Mouse (Mus musculus): ENCODE measurements around the gene Nfya. TPM values are rescaled to one million over a fixed set of nuclear protein-coding genes. Genes with fewer than 3 reads are reported as not detected.

Gene Nfya
- total RNA-seq (2021), result 1 to 10 TPM; 5.4 to 7.3 TPM
- long read RNA-seq, experiment 1, partial matches to known transcripts, result 0 of 1 reads
- long read RNA-seq, experiment 1, other reads (novel, unspliced or antisense), result 1 of 1 reads
- long read RNA-seq, experiment 2, partial matches to known transcripts, result 0 of 2 reads
- long read RNA-seq, experiment 2, other reads (novel, unspliced or antisense), result 0 of 2 reads

GRCm38 (mm10) chr17:48409380-48410298 lies at the start of gene Nfya, which contains the start of gene Oard1:
TSS of gene Nfya (minus strand) at chr17:48409906.
TSS of gene Oard1 (plus strand) at chr17:48410014.
- peak; percentile 100 for DNase-seq (ENCODE audit: low spot score)

DNA sequence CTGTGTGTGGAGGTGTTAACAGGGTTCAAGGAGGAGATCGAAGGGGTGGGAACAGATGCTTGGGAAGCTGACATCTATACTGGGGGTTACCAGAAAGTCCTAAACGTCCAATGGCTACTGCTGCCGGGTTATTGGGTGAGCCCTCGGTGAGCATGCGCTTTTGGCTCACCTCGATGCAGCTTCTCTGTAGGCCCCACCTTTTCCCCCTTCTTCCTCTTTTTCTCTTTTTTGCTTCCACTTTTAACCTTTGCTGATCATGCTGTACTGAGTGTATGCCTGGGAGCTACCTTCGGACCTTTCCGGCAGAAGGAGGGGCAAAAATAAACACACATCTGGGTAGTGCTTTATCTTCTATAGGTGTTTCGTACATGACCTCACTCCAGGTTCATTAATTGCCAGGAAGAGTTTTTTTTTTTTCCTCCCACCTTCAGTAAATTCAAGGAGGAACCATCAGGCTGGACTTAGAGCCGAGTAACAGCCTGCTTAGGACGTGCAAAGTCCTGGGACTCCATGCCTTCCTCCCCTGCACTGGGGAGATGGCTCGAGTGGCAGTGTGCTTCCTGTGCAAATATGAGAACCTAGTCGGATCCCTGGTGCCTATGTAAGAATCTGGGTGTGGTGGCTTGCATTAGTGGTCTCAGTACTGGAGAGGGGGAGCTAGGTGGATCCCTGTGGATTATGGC lies 48.4 kb upstream of the Nfya start:
- DNase-seq (ENCODE audit: low spot score), result no peak

DNA sequence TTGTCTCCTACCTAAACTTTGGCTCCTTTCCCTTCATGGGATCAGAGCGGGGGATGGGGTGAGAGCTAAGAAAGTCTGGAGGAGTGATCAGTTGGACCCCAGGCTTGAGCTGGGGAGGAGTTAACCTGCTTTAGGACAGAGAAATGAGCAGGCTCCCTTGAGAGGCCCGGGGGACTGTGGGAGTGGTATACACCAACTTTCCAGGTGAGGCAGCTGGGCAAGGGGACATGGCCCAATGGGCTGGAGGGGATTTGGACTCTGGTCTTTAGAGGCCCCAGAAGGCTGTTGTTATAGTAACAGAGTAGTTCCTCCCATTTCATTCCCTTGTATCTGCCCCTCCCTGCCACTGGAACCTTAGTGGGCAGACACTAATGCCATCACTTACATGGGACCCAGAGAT lies 46.2 kb upstream of the Nfya start:
- no peak for DNase-seq (ENCODE audit: low spot score)

GRCm38 (mm10) chr17:48454688-48455087 lies 45.0 kb upstream of the Nfya start, which contains the start of gene Unc5cl:
TSS of gene Unc5cl (plus strand) at chr17:48454901.
- no peak for DNase-seq (ENCODE audit: low spot score)

- no peak for DNase-seq (ENCODE audit: low spot score)
Measured at GRCm38 (mm10) chr17:48454190-48454589, 44.5 kb upstream of the Nfya start.

- DNase-seq (ENCODE audit: low spot score), result no peak
Measured at GRCm38 (mm10) chr17:48453489-48453888, 43.8 kb upstream of the Nfya start.

DNA sequence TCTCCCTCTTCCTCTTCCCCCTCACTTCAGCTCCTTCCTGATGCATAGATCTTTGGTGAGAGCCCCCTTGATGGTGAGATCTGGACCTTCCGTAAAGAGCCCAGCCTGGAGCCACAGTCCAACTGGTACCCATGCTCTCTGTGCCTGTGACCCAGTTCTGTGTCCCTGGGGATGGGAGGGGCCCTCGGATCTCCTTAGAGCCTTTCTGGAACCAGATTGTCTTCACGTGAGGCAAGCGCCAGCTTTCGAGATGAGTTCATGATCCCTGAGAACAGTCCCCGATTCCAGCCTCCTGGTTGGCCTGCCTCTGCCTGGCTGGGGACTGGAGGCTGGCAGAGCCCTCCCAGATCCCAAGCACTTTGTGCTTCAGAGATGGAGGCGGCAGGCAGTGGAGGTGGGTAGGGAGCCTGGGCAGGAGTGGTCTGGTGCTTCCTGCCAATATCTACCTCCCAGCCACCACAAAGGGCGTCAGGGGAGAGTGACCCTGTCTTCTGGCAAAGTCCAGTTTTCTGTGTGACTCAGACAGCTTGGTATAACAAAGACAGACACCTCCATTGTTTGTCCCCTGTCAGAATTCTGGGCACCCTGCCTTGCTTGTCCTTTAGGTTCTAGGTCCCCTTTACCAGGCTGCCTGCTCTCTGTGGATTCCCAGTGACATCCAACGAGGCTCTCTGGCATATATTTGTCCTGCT lies 42.2 kb upstream of the Nfya start:
- DNase-seq (ENCODE audit: low spot score), result no peak

DNA sequence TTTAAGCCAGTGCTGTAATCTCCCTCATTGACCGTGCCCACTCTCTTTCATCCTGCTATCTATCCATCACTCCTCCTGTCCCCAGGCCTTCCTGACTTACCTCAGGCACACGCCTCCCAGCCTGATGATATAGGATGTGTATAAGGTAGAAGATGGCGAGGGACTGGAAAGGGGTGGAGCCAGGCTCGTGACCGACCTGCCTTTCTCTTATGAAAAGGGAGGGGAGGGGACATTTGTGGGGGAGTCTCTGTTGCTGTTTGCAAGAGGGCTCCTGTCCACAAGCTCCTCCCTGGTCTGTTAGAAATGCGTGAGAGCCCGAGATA lies 41.6 kb upstream of the Nfya start, which contains the start of gene Tspo2:
Gene Tspo2 (minus strand): TSS at position 170 of the 323 bp plus-strand sequence.
- DNase-seq (ENCODE audit: low spot score), result no peak

- DNase-seq (ENCODE audit: low spot score), result no peak
Measured at GRCm38 (mm10) chr17:48450666-48451352, 41.1 kb upstream of the Nfya start.

GRCm38 (mm10) chr17:48447675-48448074 lies 38.0 kb upstream of the Nfya start:
- no peak for DNase-seq (ENCODE audit: low spot score)

DNA sequence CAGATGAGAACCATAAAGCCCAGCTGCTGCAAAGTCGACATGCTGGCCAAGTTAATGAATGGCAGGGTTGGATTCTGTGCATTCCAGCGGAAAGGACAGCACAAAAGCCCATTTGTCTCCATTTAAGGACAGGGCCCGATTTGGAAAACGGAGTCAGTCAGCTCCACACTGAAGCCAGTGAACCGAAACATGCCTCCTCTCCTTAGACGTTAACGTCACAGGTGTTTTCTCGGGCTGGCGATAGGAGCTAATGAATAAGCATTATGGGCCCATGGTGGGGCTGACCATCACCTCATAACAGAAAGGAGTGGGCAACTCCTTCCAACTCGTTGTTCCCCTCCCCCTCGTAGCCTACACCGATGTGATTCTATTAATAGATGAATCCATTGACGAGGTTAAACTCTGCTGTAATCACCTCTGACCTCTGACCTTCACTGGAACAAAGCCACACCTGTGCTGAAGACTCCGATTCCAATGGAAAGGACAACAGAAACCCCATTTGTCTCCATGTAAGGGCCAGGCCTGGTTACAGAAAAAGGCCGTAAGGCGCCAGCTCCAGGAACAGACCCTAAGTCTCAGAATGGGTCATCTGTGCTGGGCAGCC lies 33.9 kb upstream of the Nfya start:
- no peak for DNase-seq (ENCODE audit: low spot score)

DNA sequence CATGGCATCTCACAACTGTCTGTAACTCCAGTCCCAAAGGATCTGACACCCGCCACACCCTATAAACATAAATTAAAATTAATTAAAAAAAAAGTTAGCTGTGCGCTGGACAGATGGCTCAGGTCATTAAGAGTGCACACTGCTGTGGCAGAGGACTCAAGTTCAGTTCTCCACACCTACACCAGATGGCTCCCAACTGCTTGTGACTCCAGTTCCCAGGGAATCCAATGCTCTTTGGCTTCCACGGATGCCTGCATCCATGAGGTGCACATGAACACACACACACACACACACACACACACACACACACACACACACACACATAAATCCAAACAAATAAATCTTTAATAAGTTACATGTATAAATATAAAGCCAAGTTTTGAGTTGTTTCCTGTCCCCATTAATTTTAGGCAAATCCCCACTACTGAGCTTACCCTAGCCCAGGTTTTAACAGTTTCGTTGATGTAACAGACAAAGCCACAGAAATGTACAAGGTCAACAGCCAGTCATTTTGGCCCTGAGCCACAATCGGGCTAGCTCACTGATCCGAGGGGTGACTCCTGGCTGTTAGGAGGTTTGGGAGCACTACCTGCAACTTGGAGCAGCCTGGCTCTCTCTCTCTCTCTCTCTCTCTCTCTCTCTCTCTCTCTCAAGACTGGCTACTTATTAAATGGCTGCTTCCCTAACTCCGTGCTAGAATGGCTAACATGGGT lies 33.2 kb upstream of the Nfya start:
- no peak for DNase-seq (ENCODE audit: low spot score)

DNA sequence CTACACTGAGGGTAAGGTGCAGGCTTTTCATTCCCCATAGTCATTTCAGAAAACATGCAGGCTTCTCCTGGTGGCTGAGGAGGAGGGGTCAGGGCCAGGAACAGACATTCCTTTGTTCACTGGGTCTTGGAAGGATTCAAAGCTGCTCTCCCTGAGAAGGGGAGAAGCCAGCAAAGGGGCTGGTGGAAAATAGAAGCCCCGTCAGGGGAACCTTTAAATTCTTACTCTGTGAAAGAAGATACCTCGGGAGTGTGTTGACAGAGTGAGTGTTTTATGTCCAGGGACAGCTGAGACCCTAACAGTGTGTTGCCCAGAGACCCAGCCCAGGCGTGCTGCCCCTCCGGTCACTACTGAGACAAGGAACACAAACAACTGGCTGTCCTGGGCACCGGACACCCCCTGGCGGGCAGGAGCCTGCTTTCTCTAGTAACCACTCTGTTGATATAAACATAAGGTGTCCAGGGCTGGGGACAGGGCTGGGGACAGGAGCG lies 27.8 kb upstream of the Nfya start:
- peak; percentile 70 for DNase-seq (ENCODE audit: low spot score)

- peak; percentile 82 for DNase-seq (ENCODE audit: low spot score)
Measured at GRCm38 (mm10) chr17:48436487-48436886, 26.8 kb upstream of the Nfya start.

GRCm38 (mm10) chr17:48434479-48434878 lies 24.8 kb upstream of the Nfya start:
- DNase-seq (ENCODE audit: low spot score), result no peak

- no peak for DNase-seq (ENCODE audit: low spot score)
Measured at GRCm38 (mm10) chr17:48433689-48434330, 24.1 kb upstream of the Nfya start.

GRCm38 (mm10) chr17:48433006-48433655 lies 23.4 kb upstream of the Nfya start:
- DNase-seq (ENCODE audit: low spot score), result no peak

DNA sequence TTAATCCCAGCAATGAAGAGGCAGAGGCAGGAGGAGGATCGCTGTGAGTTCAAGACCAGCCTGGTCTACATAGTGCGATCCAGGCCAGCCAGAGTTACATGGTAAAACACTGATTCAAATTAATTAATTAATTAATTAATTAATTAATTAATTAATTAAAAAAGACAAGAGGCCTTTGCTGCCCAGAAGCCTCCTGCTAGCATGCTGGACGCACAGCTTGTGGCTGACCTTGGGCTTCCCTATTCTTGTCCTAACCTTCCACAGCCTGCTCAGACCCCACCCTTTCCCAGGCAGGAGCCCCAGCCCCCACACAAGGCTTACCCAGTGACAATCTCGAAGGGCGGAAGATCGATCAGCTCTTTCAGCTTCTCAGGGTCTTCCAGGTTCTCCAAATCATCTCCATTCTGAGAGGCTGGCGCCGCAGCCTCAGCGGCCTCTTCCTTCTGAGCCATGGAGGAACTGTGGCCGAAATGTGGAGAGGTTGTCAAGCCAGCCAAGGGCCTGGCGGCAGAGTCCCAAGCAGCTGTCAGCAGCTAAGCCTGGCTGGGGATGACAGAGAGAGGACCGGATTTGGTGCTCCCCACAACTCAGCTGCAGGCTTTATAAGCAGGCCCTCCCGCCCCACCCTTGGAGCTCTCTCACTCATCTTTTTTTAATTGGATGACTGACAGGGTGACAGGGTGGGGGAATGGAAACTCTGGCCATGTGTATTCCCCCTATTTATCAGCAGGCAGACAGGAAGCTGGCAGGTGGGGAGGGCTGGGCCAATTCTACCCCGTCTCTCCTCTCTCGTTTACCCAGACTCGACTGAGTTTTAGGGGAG lies 22.7 kb upstream of the Nfya start, which contains the start of gene Apobec2:
Gene Apobec2 (minus strand): TSS at position 773 of the 823 bp plus-strand sequence.
- peak; percentile 75 for DNase-seq (ENCODE audit: low spot score)
